Mouse (Mus musculus) kidney, postnatal 0 days (tissue): ENCODE results near the gene Lypd6. TPM values are rescaled to one million over a fixed set of nuclear protein-coding genes. Genes with fewer than 3 reads are reported as not detected.

ENCODE experiments used
- ATAC-seq: fragments of 200-750 bp; cut with Nextera tagmentation; replicated peaks from 2 replicates; pipeline ENCODE4 v1.8.0; 2017; ENCODE audit warnings: low read depth, moderate number of reproducible peaks, moderate TSS enrichment, moderate library complexity; ENCODE audit not compliant: low FRiP score
- DNase-seq: peaks from one replicate; pipeline ENCODE4 v3.0.0-alpha.2; 2016; ENCODE audit warnings: low spot score
- H3K27ac ChIP-seq: fragments of 300-500 bp; sonication (generic); 2 replicates; pipeline ENCODE4 v1.5.1; 2014; ENCODE audit warnings: mild to moderate bottlenecking
- H3K27me3 ChIP-seq: fragments of 300-500 bp; sonication (generic); 2 replicates; pipeline ENCODE4 v1.6.1; 2014; ENCODE audit warnings: low read length, mixed read lengths; ENCODE audit not compliant: insufficient read depth
- H3K36me3 ChIP-seq: fragments of 300-500 bp; sonication (generic); 2 replicates; pipeline ENCODE4 v1.6.1; 2014; ENCODE audit warnings: low read length, mixed read lengths; ENCODE audit not compliant: insufficient read depth
- H3K4me1 ChIP-seq: fragments of 300-500 bp; sonication (generic); replicated peaks from 2 replicates; pipeline ENCODE4 v1.6.1; 2014; ENCODE audit warnings: antibody characterized with exemption, low read length, mixed read lengths; ENCODE audit not compliant: insufficient read depth
- H3K4me2 ChIP-seq: fragments of 300-500 bp; sonication (generic); 2 replicates; pipeline ENCODE4 v1.6.1; 2014; ENCODE audit warnings: mild to moderate bottlenecking, low read length, moderate library complexity, mixed read lengths
- H3K4me3 ChIP-seq: fragments of 300-500 bp; sonication (generic); replicated peaks from 2 replicates; pipeline ENCODE4 v1.5.1; 2014; ENCODE audit warnings: low read depth, low read length
- H3K9ac ChIP-seq: fragments of 300-500 bp; sonication (generic); 2 replicates; pipeline ENCODE4 v1.6.1; 2014; ENCODE audit warnings: low read depth, low read length
- H3K9me3 ChIP-seq: fragments of 300-500 bp; sonication (generic); replicated peaks from 2 replicates; pipeline ENCODE4 v1.6.1; 2016; ENCODE audit warnings: low read length, inconsistent platforms, mixed read lengths
- CTCF ChIP-seq: IDR thresholded peaks from 2 replicates; pipeline ENCODE4 v1.5.1; 2016; ENCODE audit warnings: antibody characterized with exemption, low read depth, mild to moderate bottlenecking, moderate library complexity
- WGBS: fragments of 180-500 bp; shearing (Covaris S2); extraction: QIAGEN DNeasy Blood & Tissue Kit; methylation state at CpG from one replicate; pipeline ENCODE4 v1.1.7; 2014; 5-methylcytosine and 5-hydroxymethylcytosine counted together
- polyA plus RNA-seq: library from polyadenylated mRNA; unstranded; fragments of >200 nt; fragmentation: Nextera tagmentation; extraction: Ambion mirVana; gene quantifications from 2 replicates; pipeline ENCODE4 v1.2.1, GENCODE M21; 2015

Gene Lypd6
- 7.0 and 8.6 TPM in 2 replicates for polyA plus RNA-seq

DNA sequence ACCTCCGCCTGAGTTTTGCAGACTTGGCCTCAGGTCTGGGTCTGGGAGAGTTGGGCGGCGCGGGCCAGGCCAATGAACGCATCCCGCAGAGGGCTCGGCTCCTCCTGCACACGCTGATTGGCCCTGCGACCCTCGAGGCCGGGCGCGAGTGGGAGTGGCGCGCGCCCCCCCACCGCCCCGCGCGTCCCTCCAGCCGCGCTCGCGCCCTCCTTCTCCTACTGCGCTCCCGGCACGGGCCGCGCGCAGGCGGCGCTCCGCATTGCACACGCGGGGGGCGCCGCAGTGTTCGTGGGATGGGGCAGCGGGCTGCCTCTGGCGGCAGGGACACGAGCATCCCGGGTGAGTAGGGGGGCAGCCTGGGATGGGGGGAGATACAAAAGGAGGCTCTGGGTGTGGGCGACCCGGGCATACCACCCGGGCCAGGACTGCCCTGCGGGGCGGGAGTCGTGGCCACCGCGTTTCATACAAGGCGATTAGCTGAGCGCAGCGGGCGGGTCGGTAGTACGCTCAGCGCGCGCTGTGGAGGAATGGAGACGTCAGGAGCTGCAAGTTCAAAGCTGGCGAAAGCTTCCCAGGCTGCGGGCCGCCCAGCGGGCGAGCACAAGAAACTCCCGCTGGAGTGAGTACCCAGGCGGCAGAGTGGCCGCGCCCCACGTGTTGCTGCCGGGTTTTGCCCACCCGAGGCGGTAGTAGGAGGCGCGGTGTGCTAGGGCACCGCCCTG lies at the start of gene Lypd6:
Lypd6 (plus strand) TSS at position 184 of the 722 bp plus-strand sequence.
- ATAC-seq (peak; percentile 91), DNase-seq (peak; percentile 81)
- peak within 1 kb of the TSS; percentile 65 for H3K4me3 ChIP-seq
- no peaks in the 10 kb centered on the region for H3K4me1 ChIP-seq
- WGBS: under 1% methylated on average over 72 of the region's 76 CpGs
- no peaks in the 10 kb centered on the region for H3K9me3 ChIP-seq
- peak; percentile 2; the same call in 1 of the 2 replicates for TF ChIP-seq CTCF
- no peaks in the 10 kb centered on the region for H3K27me3 ChIP-seq
- peak within 1 kb of the TSS; percentile 95 for H3K4me2 ChIP-seq
- H3K36me3 ChIP-seq: no peaks in the 10 kb centered on the region
- peak within 1 kb of the TSS; percentile 59 for H3K9ac ChIP-seq
- peak within 1 kb of the TSS; percentile 70 for H3K27ac ChIP-seq

- Histone ChIP-seq H3K4me1 (no peaks in the 10 kb centered on the region), H3K36me3 (no peaks in the 10 kb centered on the region)
These were observed 46.8 kb upstream of the Lypd6 start for GRCm38 (mm10) chr2:50019477-50019876.

DNA sequence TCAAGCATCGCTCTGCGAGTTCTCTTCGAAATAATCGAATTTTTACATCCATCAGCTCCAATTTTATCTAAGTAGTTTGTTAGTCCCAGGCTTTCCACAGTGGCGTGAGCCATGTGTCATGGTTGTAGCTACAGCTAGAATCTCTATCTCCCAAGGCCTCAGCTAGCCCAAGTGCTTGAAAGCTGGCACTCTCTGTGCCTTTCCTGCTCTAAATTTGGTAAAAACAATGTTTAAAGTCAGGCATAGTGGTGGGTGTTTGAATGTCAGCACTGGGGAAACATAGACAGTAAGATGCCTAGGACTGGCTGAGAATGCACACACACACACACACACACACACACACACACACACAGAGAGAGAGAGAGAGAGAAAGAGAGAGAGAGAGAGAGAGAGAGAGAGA lies 40.7 kb upstream of the Lypd6 start:
- no peak for ATAC-seq
- Histone ChIP-seq H3K4me2 (no peak overlapping the region), H3K27me3 (no peaks in the 10 kb centered on the region), H3K27ac (no peak overlapping the region), H3K9ac (no peak overlapping the region), H3K9me3 (no peaks in the 10 kb centered on the region), H3K4me3 (no peak overlapping the region), H3K36me3 (no peaks in the 10 kb centered on the region), H3K4me1 (no peaks in the 10 kb centered on the region)
- 87% methylated on average over 5 of the region's 5 CpGs for WGBS
- no peak for DNase-seq
- no peak for TF ChIP-seq CTCF

More at GRCm38 (mm10) chr2:50019477-50019876, 46.8 kb upstream of the Lypd6 start:
- DNase-seq (no peak), ATAC-seq (no peak)
- TF ChIP-seq CTCF: no peak
- H3K9me3 ChIP-seq: no peaks in the 10 kb centered on the region
- no peak overlapping the region for H3K27ac ChIP-seq
- WGBS: 84% methylated on average over 1 of the region's 1 CpGs
- no peak overlapping the region for H3K4me2 ChIP-seq
- no peaks in the 10 kb centered on the region for H3K27me3 ChIP-seq
- H3K4me3 ChIP-seq: no peak overlapping the region
- no peak overlapping the region for H3K9ac ChIP-seq

GRCm38 (mm10) chr2:50028930-50029329 lies 37.3 kb upstream of the Lypd6 start:
- ATAC-seq (no peak), DNase-seq (no peak)
- Histone ChIP-seq H3K27ac (no peak overlapping the region), H3K27me3 (no peaks in the 10 kb centered on the region), H3K9me3 (no peaks in the 10 kb centered on the region), H3K4me1 (no peaks in the 10 kb centered on the region), H3K4me2 (no peak overlapping the region), H3K9ac (no peak overlapping the region), H3K36me3 (no peaks in the 10 kb centered on the region), H3K4me3 (no peak overlapping the region)
- 72% methylated on average over 8 of the region's 8 CpGs for WGBS
- no peak for TF ChIP-seq CTCF

DNA sequence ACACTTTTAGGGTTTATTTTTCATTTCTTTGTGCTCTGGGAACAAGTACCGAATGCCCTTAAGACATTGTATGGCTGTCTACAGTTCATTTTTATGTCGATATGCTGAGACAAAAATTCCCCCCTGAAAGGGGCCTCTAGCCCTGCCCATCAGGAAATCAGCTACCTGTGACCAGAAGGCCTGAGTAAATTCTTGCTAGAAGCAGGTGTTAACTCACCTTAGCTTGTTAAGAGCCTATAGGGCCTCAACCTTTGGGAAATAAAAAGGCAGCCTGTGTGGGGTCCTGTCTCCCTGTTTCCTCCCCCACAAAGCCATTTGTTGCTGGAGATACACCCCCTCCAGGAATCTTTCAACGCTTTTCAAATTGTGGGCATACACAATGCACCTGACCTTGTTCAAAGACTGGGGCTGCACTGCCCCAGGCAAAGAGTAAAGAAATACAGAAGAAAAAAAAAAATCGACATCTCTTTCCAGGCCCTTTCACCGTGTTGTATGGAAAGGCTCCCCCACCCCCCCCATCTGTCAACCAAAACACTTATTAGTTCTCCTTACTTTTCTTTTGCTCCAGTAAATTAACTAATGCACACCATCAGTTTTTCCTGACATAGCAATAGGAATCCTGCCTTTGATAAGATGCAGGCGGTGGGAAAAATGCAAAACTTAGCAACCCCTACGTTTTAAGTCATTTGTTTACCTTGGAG lies 21.9 kb upstream of the Lypd6 start:
- no peak for TF ChIP-seq CTCF
- no peak overlapping the region for H3K4me2 ChIP-seq
- H3K27me3 ChIP-seq: no peaks in the 10 kb centered on the region
- 57% methylated on average over 7 of the region's 7 CpGs for WGBS
- H3K4me3 ChIP-seq: no peak overlapping the region
- no peaks in the 10 kb centered on the region for H3K9me3 ChIP-seq
- DNase-seq: no peak
- no peak overlapping the region for H3K9ac ChIP-seq
- ATAC-seq: no peak
- no peaks in the 10 kb centered on the region for H3K4me1 ChIP-seq
- H3K36me3 ChIP-seq: no peaks in the 10 kb centered on the region
- no peak overlapping the region for H3K27ac ChIP-seq

DNA sequence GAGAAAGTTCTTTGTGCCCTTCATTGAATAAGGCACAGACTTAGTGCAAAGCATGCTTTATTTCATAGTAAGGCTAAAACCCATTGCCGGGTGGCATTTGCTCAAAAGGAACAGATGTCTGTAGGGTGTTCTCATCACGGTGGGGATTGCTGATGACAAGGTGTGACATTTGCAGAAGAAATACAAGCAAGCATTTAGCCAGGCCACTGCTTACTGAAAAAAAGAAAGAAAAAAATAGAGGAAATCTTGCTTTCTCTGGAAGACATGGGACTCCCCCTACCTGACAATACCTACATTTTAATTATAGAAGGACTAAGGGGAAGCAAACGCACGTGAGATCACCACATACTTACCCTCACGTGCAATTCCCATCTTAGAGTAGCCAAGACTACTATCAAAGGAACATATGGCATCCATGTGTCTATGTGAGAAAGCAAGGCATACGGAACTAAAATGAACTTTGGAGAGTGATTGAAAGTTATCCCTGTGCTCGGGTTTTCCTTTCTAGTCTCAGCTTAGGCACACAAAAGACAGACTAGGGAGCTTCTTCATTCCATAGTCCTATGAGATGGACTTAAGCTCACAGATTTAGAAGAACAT lies 21.3 kb upstream of the Lypd6 start:
- no peak overlapping the region for H3K4me2 ChIP-seq
- no peaks in the 10 kb centered on the region for H3K36me3 ChIP-seq
- H3K27me3 ChIP-seq: no peaks in the 10 kb centered on the region
- no peak overlapping the region for H3K27ac ChIP-seq
- WGBS: 71% methylated on average over 7 of the region's 7 CpGs
- DNase-seq: no peak
- H3K9ac ChIP-seq: no peak overlapping the region
- no peak for ATAC-seq
- no peak overlapping the region for H3K4me3 ChIP-seq
- no peak for TF ChIP-seq CTCF
- H3K4me1 ChIP-seq: no peaks in the 10 kb centered on the region
- no peaks in the 10 kb centered on the region for H3K9me3 ChIP-seq
